Mouse (Mus musculus) stomach, embryonic 16.5 days (tissue): Measurements from ENCODE around the gene Dpysl5. TPM values are rescaled to one million over a fixed set of nuclear protein-coding genes. Genes with fewer than 3 reads are reported as not detected.

Experiments used
- ATAC-seq: fragments of 200-750 bp; cut with Nextera tagmentation; 2 replicates; pipeline ENCODE4 v1.8.0; 2017; ENCODE audit warnings: moderate number of reproducible peaks, moderate TSS enrichment; ENCODE audit not compliant: insufficient read depth, low FRiP score
- H3K27ac ChIP-seq: fragments of 300-500 bp; sonication (generic); 2 replicates; pipeline ENCODE4 v1.5.1; 2014; ENCODE audit warnings: low read length
- H3K27me3 ChIP-seq: fragments of 300-500 bp; sonication (generic); 2 replicates; pipeline ENCODE4 v1.6.1; 2014; ENCODE audit warnings: low read length, control low read depth, mixed read lengths; ENCODE audit not compliant: control insufficient read depth, insufficient read depth
- H3K36me3 ChIP-seq: fragments of 300-500 bp; sonication (generic); 2 replicates; pipeline ENCODE4 v1.6.1; 2014; ENCODE audit warnings: low read length; ENCODE audit not compliant: control insufficient read depth, insufficient read depth
- H3K4me1 ChIP-seq: fragments of 300-500 bp; sonication (generic); 2 replicates; pipeline ENCODE4 v1.6.1; 2014; ENCODE audit warnings: low read length, control low read depth, mixed read lengths; ENCODE audit not compliant: control insufficient read depth, insufficient read depth
- H3K4me2 ChIP-seq: fragments of 300-500 bp; sonication (generic); 2 replicates; pipeline ENCODE4 v1.6.1; 2014; ENCODE audit warnings: low read depth, low read length, mixed read lengths
- H3K4me3 ChIP-seq: fragments of 300-500 bp; sonication (generic); replicated peaks from 2 replicates; pipeline ENCODE4 v1.5.1; 2014; ENCODE audit warnings: mild to moderate bottlenecking, low read length
- H3K9ac ChIP-seq: fragments of 300-500 bp; sonication (generic); 2 replicates; pipeline ENCODE4 v1.6.1; 2014; ENCODE audit warnings: low read length
- H3K9me3 ChIP-seq: fragments of 300-500 bp; sonication (generic); replicated peaks from 2 replicates; pipeline ENCODE4 v1.6.1; 2016; ENCODE audit warnings: low read length, control low read depth; ENCODE audit not compliant: control insufficient read depth
- WGBS: fragments of 180-500 bp; shearing (Covaris S2); extraction: QIAGEN DNeasy Blood & Tissue Kit; methylation state at CpG from one replicate; pipeline ENCODE4 v1.1.7; 2014; 5-methylcytosine and 5-hydroxymethylcytosine counted together
- polyA plus RNA-seq: library from polyadenylated mRNA; unstranded; fragments of >200 nt; fragmentation: Nextera tagmentation; extraction: Ambion mirVana; gene quantifications from 2 replicates; pipeline ENCODE4 v1.2.1, GENCODE M21; 2015

Gene Dpysl5
- polyA plus RNA-seq, 1 experiment from 2014 or later, result 6.8 TPM

- Histone ChIP-seq H3K4me3 (peak overlapping the region; percentile 56), H3K9ac (peak overlapping the region; percentile 44), H3K4me1 (peaks cover 24% of the 10 kb centered on the region), H3K27ac (no peak overlapping the region), H3K9me3 (no peaks in the 10 kb centered on the region), H3K27me3 (peaks cover 45% of the 10 kb centered on the region), H3K4me2 (peak overlapping the region; percentile 97), H3K36me3 (no peaks in the 10 kb centered on the region)
- ATAC-seq, result no peak
- 16% methylated on average over 11 of the region's 11 CpGs for WGBS
Observed at GRCm38 (mm10) chr5:30713691-30714090, 2.3 kb downstream of the Dpysl5 start.

DNA sequence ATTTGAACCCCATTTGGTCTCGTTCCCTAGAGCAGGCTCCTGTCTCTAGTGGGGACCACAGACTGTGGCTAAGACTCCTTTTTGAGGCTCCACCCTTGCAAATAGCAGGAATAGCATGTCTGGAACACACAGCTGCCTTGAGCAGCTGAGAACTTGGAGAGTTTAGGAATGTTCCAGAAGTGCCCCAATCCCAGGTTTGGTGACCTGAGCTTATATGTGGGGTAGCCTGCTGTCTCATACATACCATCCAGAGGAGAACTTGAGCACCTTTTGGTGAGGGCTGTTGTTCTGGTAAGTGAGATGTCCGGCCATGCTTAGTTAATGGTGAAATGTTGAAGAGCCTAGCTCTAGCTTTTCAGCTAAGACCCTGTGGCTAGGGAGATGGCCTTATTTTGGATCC, 4.9 kb downstream of the Dpysl5 start:
- H3K4me3 ChIP-seq, result no peak overlapping the region
- H3K36me3 ChIP-seq, result no peaks in the 10 kb centered on the region
- peaks cover 38% of the 10 kb centered on the region for H3K27me3 ChIP-seq
- H3K9ac ChIP-seq, result no peak overlapping the region
- H3K4me2 ChIP-seq, result no peak overlapping the region
- no peak for ATAC-seq
- H3K27ac ChIP-seq, result no peak overlapping the region
- WGBS, result 88% methylated on average over 2 of the region's 2 CpGs
- H3K4me1 ChIP-seq, result peaks cover 17% of the 10 kb centered on the region
- no peaks in the 10 kb centered on the region for H3K9me3 ChIP-seq

- 78% methylated on average over 4 of the region's 4 CpGs for WGBS
- Histone ChIP-seq H3K4me3 (no peak overlapping the region), H3K9ac (no peak overlapping the region), H3K4me2 (no peak overlapping the region), H3K9me3 (no peaks in the 10 kb centered on the region), H3K4me1 (peaks cover 10% of the 10 kb centered on the region), H3K27me3 (peaks cover 27% of the 10 kb centered on the region), H3K27ac (no peak overlapping the region), H3K36me3 (no peaks in the 10 kb centered on the region)
- no peak for ATAC-seq
Observed at GRCm38 (mm10) chr5:30717506-30717905, 6.1 kb downstream of the Dpysl5 start.

DNA sequence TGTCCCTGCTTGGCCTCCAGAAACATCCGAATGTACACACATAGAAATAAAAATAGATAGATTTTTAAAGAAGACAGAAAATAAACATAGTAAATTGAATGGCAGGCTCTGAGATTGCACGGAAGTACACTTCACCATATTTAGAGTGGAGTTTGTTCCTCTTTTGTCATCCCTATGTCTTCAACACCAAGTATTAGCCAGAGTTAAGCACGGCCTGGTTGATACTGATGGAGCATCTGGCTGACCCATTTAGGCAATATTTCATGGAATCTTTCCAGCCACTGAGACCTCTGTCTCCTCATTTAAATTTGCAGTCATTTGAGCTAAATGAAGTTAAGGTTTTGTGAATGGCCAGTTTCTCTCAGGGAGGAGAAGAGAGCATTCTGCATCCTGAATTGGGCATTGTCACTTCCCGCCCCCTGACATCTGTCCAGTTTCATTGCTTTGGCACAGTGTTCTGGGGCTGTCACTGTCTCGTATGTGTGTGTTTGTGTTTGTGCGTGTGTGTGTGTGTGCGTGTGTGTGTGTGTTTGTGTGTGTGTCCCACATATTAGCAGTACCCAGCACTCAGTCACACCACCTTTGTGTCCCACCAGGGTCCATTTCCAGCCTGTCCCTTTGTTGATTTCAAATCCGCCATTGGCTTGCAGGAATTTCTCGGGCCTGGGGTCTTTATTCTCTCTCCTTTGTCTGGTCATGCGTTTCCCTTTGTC, 6.8 kb downstream of the Dpysl5 start:
- WGBS, result 73% methylated on average over 10 of the region's 10 CpGs
- H3K4me1 ChIP-seq, result peaks cover 5% of the 10 kb centered on the region; the same call in 1 of the 2 replicates
- H3K27ac ChIP-seq, result no peak overlapping the region
- no peak overlapping the region for H3K4me3 ChIP-seq
- peaks cover 20% of the 10 kb centered on the region for H3K27me3 ChIP-seq
- no peak overlapping the region for H3K9ac ChIP-seq
- no peaks in the 10 kb centered on the region for H3K9me3 ChIP-seq
- H3K4me2 ChIP-seq, result no peak overlapping the region
- no peaks in the 10 kb centered on the region for H3K36me3 ChIP-seq
- no peak for ATAC-seq

DNA sequence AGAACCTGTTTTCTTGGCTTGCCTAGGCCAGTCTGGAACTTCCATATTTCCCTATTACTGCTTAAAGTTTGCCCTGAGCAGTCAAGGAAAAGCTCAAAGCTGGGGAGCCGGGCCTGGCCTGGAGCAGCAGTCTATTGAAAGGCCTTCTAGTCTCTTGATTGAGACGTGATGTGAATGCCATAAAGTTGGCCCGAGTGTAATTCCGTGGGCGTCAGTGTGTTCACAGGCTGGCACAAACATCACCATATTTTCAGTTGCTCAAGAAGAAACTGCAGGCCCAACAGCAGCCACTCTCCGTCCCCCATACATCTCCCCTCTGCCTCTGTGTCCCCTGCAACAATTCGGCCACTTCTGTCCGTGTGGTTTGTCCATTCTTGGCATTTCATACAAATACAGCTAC, 10.6 kb downstream of the Dpysl5 start:
- Histone ChIP-seq H3K9ac (no peak overlapping the region), H3K27me3 (no peaks in the 10 kb centered on the region), H3K9me3 (no peaks in the 10 kb centered on the region), H3K4me2 (no peak overlapping the region), H3K4me1 (no peaks in the 10 kb centered on the region), H3K4me3 (no peak overlapping the region), H3K27ac (no peak overlapping the region), H3K36me3 (no peaks in the 10 kb centered on the region)
- ATAC-seq, result no peak
- WGBS, result 90% methylated on average over 8 of the region's 8 CpGs

DNA sequence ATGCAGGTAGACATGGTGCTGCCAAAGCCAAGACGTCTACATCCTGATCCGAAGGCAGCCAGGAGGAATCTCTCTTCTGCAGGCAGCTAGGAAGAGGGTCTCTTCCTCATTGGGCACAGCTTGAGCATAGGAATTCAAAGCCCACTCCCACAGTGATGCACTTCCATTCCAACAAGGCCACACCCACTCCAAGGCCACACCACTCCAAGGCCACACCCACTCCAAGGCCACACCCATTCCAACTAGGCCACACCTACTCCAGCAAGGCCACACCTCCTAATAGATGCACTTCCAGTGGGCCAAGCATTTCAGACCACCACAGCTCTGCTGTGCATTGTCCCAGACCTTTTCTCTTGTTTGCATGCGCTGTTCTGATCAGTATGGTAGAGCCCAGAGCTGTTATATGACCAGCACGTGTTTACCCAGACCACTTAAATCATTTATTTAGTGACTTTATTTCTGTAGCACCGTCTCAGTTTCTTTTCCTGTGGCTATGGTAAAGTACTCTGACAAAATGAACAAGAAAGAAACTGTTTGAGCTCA, 14.9 kb downstream of the Dpysl5 start:
- H3K9ac ChIP-seq, result no peak overlapping the region
- H3K36me3 ChIP-seq, result no peaks in the 10 kb centered on the region
- H3K27me3 ChIP-seq, result no peaks in the 10 kb centered on the region
- H3K9me3 ChIP-seq, result no peaks in the 10 kb centered on the region
- no peak overlapping the region for H3K4me2 ChIP-seq
- H3K4me1 ChIP-seq, result no peaks in the 10 kb centered on the region
- no peak overlapping the region for H3K27ac ChIP-seq
- 89% methylated on average over 5 of the region's 5 CpGs for WGBS
- no peak overlapping the region for H3K4me3 ChIP-seq
- ATAC-seq, result no peak

- Histone ChIP-seq H3K9me3 (no peaks in the 10 kb centered on the region), H3K4me2 (no peak overlapping the region), H3K27ac (no peak overlapping the region), H3K27me3 (no peaks in the 10 kb centered on the region), H3K4me3 (no peak overlapping the region), H3K9ac (no peak overlapping the region), H3K36me3 (no peaks in the 10 kb centered on the region), H3K4me1 (no peaks in the 10 kb centered on the region)
- no peak for ATAC-seq
- 90% methylated on average over 7 of the region's 7 CpGs for WGBS
Observed at GRCm38 (mm10) chr5:30732511-30732910, 21.1 kb downstream of the Dpysl5 start.

DNA sequence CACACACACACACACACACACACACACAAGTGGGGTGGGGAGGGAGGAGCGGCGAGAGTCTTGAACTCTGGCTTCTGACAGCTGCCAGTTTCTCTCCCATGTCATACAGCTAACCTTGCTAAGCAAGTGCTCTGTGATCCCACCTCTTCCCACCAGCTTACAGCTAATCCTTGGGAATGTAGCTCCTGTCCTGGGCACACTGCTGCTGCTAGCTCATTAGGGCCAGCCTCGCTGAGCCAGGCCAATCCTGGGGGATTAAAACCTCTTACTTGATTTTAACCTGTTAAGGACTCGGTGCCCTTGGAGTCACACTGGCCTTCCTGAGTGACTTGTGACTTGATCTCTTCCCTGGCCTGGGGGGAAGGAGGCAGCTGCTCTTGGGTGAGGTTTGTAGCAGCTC, 23.3 kb downstream of the Dpysl5 start:
- no peaks in the 10 kb centered on the region for H3K27me3 ChIP-seq
- no peak overlapping the region for H3K9ac ChIP-seq
- H3K4me2 ChIP-seq, result no peak overlapping the region
- no peaks in the 10 kb centered on the region for H3K36me3 ChIP-seq
- no peaks in the 10 kb centered on the region for H3K9me3 ChIP-seq
- WGBS, result 53% methylated on average over 4 of the region's 4 CpGs
- H3K4me1 ChIP-seq, result no peaks in the 10 kb centered on the region
- H3K4me3 ChIP-seq, result no peak overlapping the region
- no peak for ATAC-seq
- no peak overlapping the region for H3K27ac ChIP-seq

DNA sequence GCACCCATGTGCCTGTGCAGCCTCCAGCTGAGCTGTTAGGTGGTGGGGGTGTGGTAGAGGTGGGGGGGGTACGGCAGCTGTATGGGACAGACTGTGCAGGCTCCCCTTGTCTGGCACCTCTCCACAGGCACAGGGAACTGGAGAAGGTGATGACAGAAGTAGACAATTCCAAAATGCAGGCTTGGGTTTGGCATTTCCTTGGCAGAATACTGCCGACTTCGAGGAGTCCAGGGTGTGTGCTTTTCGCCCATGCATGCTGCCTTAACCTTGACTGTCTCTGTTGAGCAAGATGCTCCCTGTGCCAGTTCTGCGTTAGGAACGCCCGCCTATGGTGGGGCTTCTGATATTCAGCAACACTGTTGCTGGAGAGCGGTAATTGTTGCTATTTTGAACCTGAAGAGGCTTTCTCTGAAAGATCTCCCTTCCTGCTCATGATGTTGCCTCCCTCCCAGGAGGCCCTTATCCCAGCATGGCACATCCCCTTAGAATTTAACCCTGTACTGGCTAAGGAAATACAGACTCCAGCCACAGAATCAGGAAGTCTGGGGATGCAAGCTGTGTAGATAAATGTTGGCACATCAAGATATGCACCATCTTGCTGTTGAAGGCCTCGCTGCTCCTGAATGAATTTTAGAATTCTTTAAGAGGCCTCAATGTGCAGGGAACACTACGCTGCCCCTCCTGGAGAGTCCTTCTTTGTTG, 26.9 kb downstream of the Dpysl5 start:
- no peak overlapping the region for H3K27ac ChIP-seq
- H3K9me3 ChIP-seq, result no peaks in the 10 kb centered on the region
- H3K27me3 ChIP-seq, result no peaks in the 10 kb centered on the region
- H3K36me3 ChIP-seq, result no peaks in the 10 kb centered on the region
- no peak overlapping the region for H3K4me2 ChIP-seq
- no peaks in the 10 kb centered on the region for H3K4me1 ChIP-seq
- H3K9ac ChIP-seq, result no peak overlapping the region
- WGBS, result 37% methylated on average over 10 of the region's 10 CpGs
- H3K4me3 ChIP-seq, result no peak overlapping the region
- ATAC-seq, result no peak
